Mouse (Mus musculus) kidney, postnatal 4 days (tissue): ENCODE data around the gene Pros1.

Source experiments
- DNase-seq, 2 experiments: peaks; one replicate each; pipeline ENCODE4 v3.0.0; 2021; ENCODE audit warnings: mixed read lengths in 2 of 2

The Pros1 gene

GRCm38 (mm10) chr16:62861455-62861854 lies 7.3 kb downstream of the Pros1 start:
- no peak for DNase-seq

GRCm38 (mm10) chr16:62872688-62873117 lies 18.6 kb downstream of the Pros1 start:
- peak; percentile 6 to 22 for DNase-seq

DNA sequence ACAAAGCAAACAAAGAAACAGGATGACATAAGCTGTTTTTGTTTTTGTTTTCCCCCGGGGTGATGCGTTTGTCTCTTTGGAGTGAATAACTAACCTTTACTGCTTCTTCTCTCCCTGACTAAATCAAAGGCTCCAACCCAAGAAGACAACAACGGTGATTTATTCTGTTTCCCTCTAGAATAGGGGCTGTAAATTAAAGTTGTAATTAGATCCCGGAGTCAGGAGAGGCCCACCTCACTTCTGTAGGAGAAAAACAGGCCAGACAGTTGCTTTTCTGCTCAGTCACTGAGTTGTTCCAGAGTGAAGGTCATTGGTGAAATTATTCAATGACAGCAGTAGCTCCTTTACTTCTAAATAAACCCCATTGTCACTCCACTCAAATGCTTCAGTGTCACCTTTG lies 19.1 kb downstream of the Pros1 start:
- DNase-seq = no peak

- DNase-seq = no peak
Measured at GRCm38 (mm10) chr16:62874065-62874464, 20.0 kb downstream of the Pros1 start.

- no peak for DNase-seq
Measured at GRCm38 (mm10) chr16:62895824-62896223, 41.7 kb downstream of the Pros1 start.

- no peak for DNase-seq
Measured at GRCm38 (mm10) chr16:62911364-62911763, 57.3 kb downstream of the Pros1 start.

- no peak for DNase-seq
Measured at GRCm38 (mm10) chr16:62912246-62912645, 58.1 kb downstream of the Pros1 start.

DNA sequence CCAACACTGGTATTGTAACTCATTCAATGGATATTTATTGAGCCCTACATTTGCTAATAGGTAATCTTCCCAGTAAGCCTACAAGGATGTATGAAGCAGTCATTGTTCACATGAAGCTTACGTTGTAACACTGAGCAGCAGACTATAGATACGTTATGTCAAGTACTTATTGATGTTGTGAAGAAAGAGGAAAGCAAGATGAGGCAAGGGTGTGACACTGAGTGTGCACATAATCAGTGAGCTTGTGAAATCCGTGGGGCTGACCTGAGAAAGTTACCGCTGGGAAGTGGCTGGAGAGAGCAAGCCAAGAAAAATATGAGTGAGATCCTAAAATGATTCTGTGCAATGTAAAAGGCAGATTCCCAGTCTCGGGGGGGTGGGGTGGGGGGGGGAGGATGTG lies 61.4 kb downstream of the Pros1 start:
- no peak for DNase-seq

DNA sequence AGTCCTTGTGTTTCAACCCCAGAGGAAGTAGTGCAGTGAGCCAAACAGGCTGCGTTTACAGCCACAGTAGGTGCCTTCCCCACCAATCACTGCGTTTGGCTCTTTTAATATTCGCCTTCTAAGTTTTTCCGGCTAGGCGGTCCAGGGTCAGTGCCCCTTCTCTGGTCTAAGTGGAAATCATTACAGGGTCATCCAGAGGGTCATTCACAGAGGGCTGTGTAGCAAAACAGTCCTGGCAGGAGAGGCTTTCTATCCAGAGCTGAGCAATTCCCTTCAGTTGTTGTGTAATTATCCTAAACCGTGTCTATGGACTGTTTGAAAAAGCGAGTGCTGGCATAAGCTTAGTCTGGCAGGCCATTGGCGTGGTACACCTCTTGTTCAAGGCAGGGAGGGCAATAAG lies 68.1 kb downstream of the Pros1 start:
- DNase-seq = no peak

- DNase-seq = no peak
Measured at GRCm38 (mm10) chr16:62931341-62931740, 77.2 kb downstream of the Pros1 start.

- DNase-seq = no peak
Measured at GRCm38 (mm10) chr16:62936316-62936715, 82.2 kb downstream of the Pros1 start.

GRCm38 (mm10) chr16:62940388-62941003 lies 86.4 kb downstream of the Pros1 start:
- DNase-seq = peak; percentile 86

DNA sequence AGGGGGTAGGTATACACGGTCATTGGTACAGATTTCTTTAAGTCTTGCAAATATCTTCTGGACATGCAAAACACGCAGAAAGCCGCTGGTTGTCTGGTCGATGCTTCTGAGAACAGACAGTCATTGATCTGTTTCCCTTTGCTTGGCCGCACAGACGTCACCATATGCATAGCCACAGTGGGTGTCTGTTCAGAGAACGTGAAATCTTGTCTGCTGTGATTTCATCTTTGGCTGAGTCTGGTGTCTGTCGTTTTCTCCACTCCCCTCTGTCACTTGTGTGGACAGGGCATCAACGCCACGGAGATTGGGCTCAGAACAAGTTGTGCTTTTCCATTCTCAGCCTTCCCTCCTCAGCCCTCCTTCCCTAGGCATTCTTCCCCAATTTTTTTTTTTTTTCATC lies 87.7 kb downstream of the Pros1 start:
- DNase-seq = no peak

DNA sequence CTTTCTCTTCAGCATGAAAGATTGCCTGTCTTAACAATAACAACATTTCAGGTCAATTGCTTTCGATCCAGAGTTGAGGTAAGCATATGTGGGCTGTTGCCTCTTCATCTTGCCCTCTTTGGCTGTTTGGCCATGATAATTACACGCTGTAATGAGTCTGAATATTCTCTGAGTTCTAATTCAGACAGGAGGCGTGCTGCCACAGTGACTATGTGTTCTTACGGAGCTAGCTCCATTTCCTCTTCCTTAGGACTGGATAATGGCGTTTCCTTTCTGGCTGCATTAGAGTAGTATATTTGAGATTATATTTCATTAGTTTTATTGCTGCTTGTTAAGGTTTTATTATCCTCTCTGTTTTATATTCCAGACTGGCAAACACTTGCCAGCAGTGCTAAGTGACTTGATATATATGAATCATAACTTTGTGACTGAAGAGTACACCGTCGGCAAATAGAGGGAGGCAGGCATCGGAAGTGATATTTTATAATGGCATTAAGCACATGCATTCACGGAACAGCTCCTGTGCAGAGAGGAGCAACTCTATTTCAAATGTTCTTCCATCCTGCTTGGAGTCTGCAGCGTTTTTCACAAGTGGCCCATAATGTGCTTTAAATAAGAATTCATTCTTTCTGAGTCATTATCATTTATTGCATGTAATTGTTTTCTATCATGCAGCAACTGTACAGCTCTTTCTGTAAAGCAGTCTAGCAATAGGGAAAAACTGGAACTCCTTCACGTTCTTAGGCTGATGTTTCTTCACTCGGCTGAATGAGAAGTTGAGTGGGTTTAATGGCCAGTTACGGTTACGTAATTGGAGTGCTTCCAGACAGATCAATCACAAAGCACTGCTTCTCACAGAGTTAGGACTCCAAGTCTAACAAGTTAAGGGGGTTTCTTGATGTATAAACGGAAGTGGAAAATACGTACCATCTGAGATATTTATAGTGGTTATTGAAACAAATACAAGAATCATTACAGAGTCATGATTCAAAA lies 88.6 kb downstream of the Pros1 start:
- DNase-seq = no peak

- DNase-seq = no peak
Measured at GRCm38 (mm10) chr16:62958485-62958884, 104.4 kb downstream of the Pros1 start.

DNA sequence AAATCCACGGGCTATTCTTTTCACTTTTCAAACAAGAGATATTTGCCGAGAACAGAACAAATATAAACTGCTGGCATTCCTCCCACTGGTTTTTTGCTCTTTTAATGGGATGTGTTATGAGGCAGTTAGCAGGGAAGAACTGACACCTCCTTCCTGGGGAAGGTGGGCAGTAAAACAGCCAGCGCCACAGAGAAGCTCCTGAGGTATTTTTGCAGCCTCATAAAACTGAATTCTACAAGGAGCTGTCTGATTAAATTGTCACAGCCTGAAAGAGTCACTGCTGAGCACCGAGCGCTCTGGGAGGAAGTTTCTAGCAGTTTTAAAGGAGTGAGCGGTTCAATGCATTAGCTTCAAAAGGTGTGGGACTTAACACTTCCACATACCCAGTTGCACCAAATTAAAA lies 110.3 kb downstream of the Pros1 start:
- DNase-seq = no peak

GRCm38 (mm10) chr16:62971673-62972332 lies 117.7 kb downstream of the Pros1 start:
- no peak for DNase-seq

- DNase-seq = peak; percentile 46
Measured at GRCm38 (mm10) chr16:62974926-62975325, 120.8 kb downstream of the Pros1 start.
